Mouse (Mus musculus) intestine, embryonic 14.5 days (tissue): ENCODE data around the gene Cmpk2. TPM values are rescaled to one million over a fixed set of nuclear protein-coding genes. Genes with fewer than 3 reads are reported as not detected.

ENCODE experiments used
- ATAC-seq: fragments of 200-750 bp; cut with Nextera tagmentation; replicated peaks from 2 replicates; pipeline ENCODE4 v1.8.0; 2017; ENCODE audit warnings: low read depth, moderate number of reproducible peaks, moderate TSS enrichment, moderate library complexity; ENCODE audit not compliant: low FRiP score, low TSS enrichment
- DNase-seq: peaks from one replicate; pipeline ENCODE4 v3.0.0-alpha.2; 2018; ENCODE audit warnings: low spot score
- H3K27ac ChIP-seq: fragments of 300-500 bp; sonication (generic); 2 replicates; pipeline ENCODE4 v1.5.1; 2014; ENCODE audit warnings: low read depth, mild to moderate bottlenecking, control low read depth
- H3K27me3 ChIP-seq: fragments of 300-500 bp; sonication (generic); replicated peaks from 2 replicates; pipeline ENCODE4 v1.6.1; 2014; ENCODE audit warnings: low read length, control low read depth; ENCODE audit not compliant: control insufficient read depth, insufficient read depth
- H3K36me3 ChIP-seq: fragments of 300-500 bp; sonication (generic); 2 replicates; pipeline ENCODE4 v1.6.1; 2014; ENCODE audit warnings: low read length, control low read depth; ENCODE audit not compliant: control insufficient read depth, insufficient read depth
- H3K4me1 ChIP-seq: fragments of 300-500 bp; sonication (generic); replicated peaks from 2 replicates; pipeline ENCODE4 v1.6.1; 2014; ENCODE audit warnings: low read length, control low read depth, mixed read lengths; ENCODE audit not compliant: control insufficient read depth, insufficient read depth
- H3K4me2 ChIP-seq: fragments of 300-500 bp; sonication (generic); 2 replicates; pipeline ENCODE4 v1.6.1; 2014; ENCODE audit warnings: low read length
- H3K4me3 ChIP-seq: fragments of 300-500 bp; sonication (generic); 2 replicates; pipeline ENCODE4 v1.5.1; 2014; ENCODE audit warnings: low read depth, low read length, control low read depth, mixed read lengths
- H3K9ac ChIP-seq: fragments of 300-500 bp; sonication (generic); 2 replicates; pipeline ENCODE4 v1.6.1; 2014; ENCODE audit warnings: mild to moderate bottlenecking, low read length
- H3K9me3 ChIP-seq: fragments of 300-500 bp; sonication (generic); 2 replicates; pipeline ENCODE4 v1.6.1; 2016; ENCODE audit warnings: low read length, control low read depth; ENCODE audit not compliant: control insufficient read depth
- WGBS: fragments of 180-500 bp; shearing (Covaris S2); extraction: QIAGEN DNeasy Blood & Tissue Kit; methylation state at CpG from one replicate; pipeline ENCODE4 v1.1.7; 2014; 5-methylcytosine and 5-hydroxymethylcytosine counted together
- polyA plus RNA-seq: library from polyadenylated mRNA; unstranded; fragments of >200 nt; fragmentation: Nextera tagmentation; extraction: Ambion mirVana; gene quantifications from 2 replicates; pipeline ENCODE4 v1.2.1, GENCODE M21; 2014

Cmpk2 gene
- polyA plus RNA-seq, 1 experiment from 2014 or later = 4.7 TPM

GRCm38 (mm10) chr12:26488617-26489274 lies 19.7 kb downstream of the Cmpk2 start:
- no peak overlapping the region for H3K4me3 ChIP-seq
- H3K9ac ChIP-seq = no peak overlapping the region
- H3K27me3 ChIP-seq = no peaks in the 10 kb centered on the region
- DNase-seq (no peak), ATAC-seq (no peak)
- H3K27ac ChIP-seq = no peak overlapping the region
- H3K4me1 ChIP-seq = 0 out of 2 replicates have a peak, but pooled peaks cover 4% of the 10 kb centered on the region
- H3K9me3 ChIP-seq = no peaks in the 10 kb centered on the region
- WGBS = 58% methylated on average over 5 of the region's 5 CpGs
- no peaks in the 10 kb centered on the region for H3K36me3 ChIP-seq
- H3K4me2 ChIP-seq = no peak overlapping the region

- no peak overlapping the region for H3K9ac ChIP-seq
- no peak overlapping the region for H3K27ac ChIP-seq
- H3K27me3 ChIP-seq = no peaks in the 10 kb centered on the region
- no peak overlapping the region for H3K4me3 ChIP-seq
- no peaks in the 10 kb centered on the region for H3K9me3 ChIP-seq
- no peak overlapping the region for H3K4me2 ChIP-seq
- DNase-seq (no peak), ATAC-seq (no peak)
- 0 out of 2 replicates have a peak, but pooled peaks cover 4% of the 10 kb centered on the region for H3K4me1 ChIP-seq
- WGBS = 90% methylated on average over 1 of the region's 1 CpGs
- no peaks in the 10 kb centered on the region for H3K36me3 ChIP-seq
Measured at GRCm38 (mm10) chr12:26489942-26490341, 20.9 kb downstream of the Cmpk2 start.

GRCm38 (mm10) chr12:26501042-26501441 lies 32.0 kb downstream of the Cmpk2 start:
- H3K36me3 ChIP-seq = no peaks in the 10 kb centered on the region
- H3K4me1 ChIP-seq = no peaks in the 10 kb centered on the region
- DNase-seq (no peak), ATAC-seq (no peak)
- H3K27ac ChIP-seq = no peak overlapping the region
- no peaks in the 10 kb centered on the region for H3K9me3 ChIP-seq
- H3K27me3 ChIP-seq = no peaks in the 10 kb centered on the region
- WGBS = 94% methylated on average over 3 of the region's 3 CpGs
- no peak overlapping the region for H3K9ac ChIP-seq
- H3K4me2 ChIP-seq = no peak overlapping the region
- no peak overlapping the region for H3K4me3 ChIP-seq

GRCm38 (mm10) chr12:26510971-26511370 lies 42.0 kb downstream of the Cmpk2 start:
- no peak for ATAC-seq
- Histone ChIP-seq H3K27me3 (no peaks in the 10 kb centered on the region), H3K27ac (no peak overlapping the region), H3K9me3 (no peaks in the 10 kb centered on the region), H3K36me3 (no peaks in the 10 kb centered on the region), H3K4me1 (no peaks in the 10 kb centered on the region), H3K4me2 (no peak overlapping the region), H3K9ac (no peak overlapping the region), H3K4me3 (no peak overlapping the region)
- 85% methylated on average over 4 of the region's 4 CpGs for WGBS
- no peak for DNase-seq

GRCm38 (mm10) chr12:26518206-26518605 lies 49.2 kb downstream of the Cmpk2 start:
- no peak for ATAC-seq
- WGBS = 83% methylated on average over 3 of the region's 3 CpGs
- Histone ChIP-seq H3K9me3 (no peaks in the 10 kb centered on the region), H3K9ac (no peak overlapping the region), H3K4me3 (no peak overlapping the region), H3K4me1 (no peaks in the 10 kb centered on the region), H3K27ac (no peak overlapping the region), H3K36me3 (no peaks in the 10 kb centered on the region), H3K27me3 (no peaks in the 10 kb centered on the region), H3K4me2 (no peak overlapping the region)
- no peak for DNase-seq

GRCm38 (mm10) chr12:26524943-26525697 lies 56.1 kb downstream of the Cmpk2 start:
- WGBS = 52% methylated on average over 3 of the region's 3 CpGs
- H3K36me3 ChIP-seq = no peaks in the 10 kb centered on the region
- no peaks in the 10 kb centered on the region for H3K9me3 ChIP-seq
- H3K27ac ChIP-seq = no peak overlapping the region; the same call in 1 of the 2 replicates
- no peak overlapping the region for H3K4me2 ChIP-seq
- no peak for ATAC-seq
- no peaks in the 10 kb centered on the region for H3K4me1 ChIP-seq
- H3K9ac ChIP-seq = no peak overlapping the region
- no peak overlapping the region for H3K4me3 ChIP-seq
- peak; percentile 64 for DNase-seq
- no peaks in the 10 kb centered on the region for H3K27me3 ChIP-seq

GRCm38 (mm10) chr12:26525698-26526026 lies 56.7 kb downstream of the Cmpk2 start:
- no peaks in the 10 kb centered on the region for H3K36me3 ChIP-seq
- H3K27me3 ChIP-seq = no peaks in the 10 kb centered on the region
- no peaks in the 10 kb centered on the region for H3K4me1 ChIP-seq
- no peaks in the 10 kb centered on the region for H3K9me3 ChIP-seq
- no peak overlapping the region for H3K4me3 ChIP-seq
- no peak for ATAC-seq
- no peak overlapping the region for H3K27ac ChIP-seq
- 47% methylated on average over 5 of the region's 5 CpGs for WGBS
- H3K9ac ChIP-seq = no peak overlapping the region
- DNase-seq = no peak
- H3K4me2 ChIP-seq = no peak overlapping the region
